12 mouse cellular contexts compared by ENCODE assay signal in genomic region chr1:88284228-88284945, GRCm38 (mm10). TPM values are rescaled to one million over a fixed set of nuclear protein-coding genes. Genes with fewer than 3 reads are reported as not detected.
DNase-seq lines count a peak whose midpoint lies in the region; ATAC-seq and TF ChIP-seq lines count a peak whose summit lies in the region.
"Had no signal": no experiment of that assay in that cellular context is flagged by ENCODE, and none has a peak within 500 bp of the region (broad histone marks: within the 10 kb centered on the region; RNA-seq: fewer than 3 reads in every experiment).

No protein-coding gene starts in this region.

- no peaks in the 10 kb centered on the region for H3K36me3 ChIP-seq in midbrain, embryonic 12.5 days
- H3K36me3 ChIP-seq in midbrain, postnatal 0 days (ENCODE audit: insufficient read depth, low read length) = no peaks in the 10 kb centered on the region
- no peaks in the 10 kb centered on the region for H3K36me3 ChIP-seq in hindbrain, postnatal 0 days (ENCODE audit: insufficient read depth, low read length)

- no peaks in the 10 kb centered on the region for H3K27me3 ChIP-seq in midbrain, embryonic 12.5 days
- H3K27me3 ChIP-seq in midbrain, postnatal 0 days (ENCODE audit: insufficient read depth, low read length) = no peaks in the 10 kb centered on the region
- no peaks in the 10 kb centered on the region for H3K27me3 ChIP-seq in hindbrain, postnatal 0 days (ENCODE audit: insufficient read depth, low read length)

- WGBS in midbrain, embryonic 12.5 days = 65% methylated on average over 10 of the region's 10 CpGs
- WGBS in midbrain, postnatal 0 days = 58% methylated on average over 10 of the region's 10 CpGs
- WGBS in hindbrain, postnatal 0 days = 62% methylated on average over 10 of the region's 10 CpGs

- H3K4me2 ChIP-seq in midbrain, embryonic 12.5 days (replicated peaks) = no peak overlapping the region
- H3K4me2 ChIP-seq in midbrain, postnatal 0 days (ENCODE audit: low read depth, low read length, poor library complexity, severe bottlenecking) = no peak overlapping the region
- H3K4me2 ChIP-seq in hindbrain, postnatal 0 days (ENCODE audit: low read depth, low read length) = no peak overlapping the region

- no peaks in the 10 kb centered on the region for H3K4me1 ChIP-seq in midbrain, embryonic 12.5 days
- H3K4me1 ChIP-seq in midbrain, postnatal 0 days (ENCODE audit: insufficient read depth, low read length) = no peaks in the 10 kb centered on the region
- H3K4me1 ChIP-seq in hindbrain, postnatal 0 days (ENCODE audit: insufficient read depth, low read length) = no peaks in the 10 kb centered on the region

- TF ChIP-seq CTCF in midbrain, postnatal 0 days (IDR thresholded peaks at IDR 0.05) = no peak
- no peak for TF ChIP-seq CTCF in hindbrain, postnatal 0 days (IDR thresholded peaks at IDR 0.05; ENCODE audit: low read depth)

- H3K9me3 ChIP-seq in midbrain, embryonic 12.5 days = peaks cover 72% of the 10 kb centered on the region
- peaks cover 72% of the 10 kb centered on the region for H3K9me3 ChIP-seq in midbrain, postnatal 0 days (ENCODE audit: low read length)
- H3K9me3 ChIP-seq in hindbrain, postnatal 0 days (ENCODE audit: low read length) = peaks cover 51% of the 10 kb centered on the region

- DNase-seq in heart, adult 11 months = peak; percentile 91
- no peak for DNase-seq in heart, postnatal 4 days
- no peak for DNase-seq in midbrain, postnatal 0 days (ENCODE audit: low spot score)
- no peak for DNase-seq in hindbrain, postnatal 0 days (ENCODE audit: low spot score)
- no peak for DNase-seq in gastrocnemius, postnatal 36 days
- no peak for DNase-seq in cerebellum, postnatal 14 days
- DNase-seq: layer of hippocampus, adult 9-11 months; lung, postnatal 36 days had no signal

- peak; percentile 28 for ATAC-seq in midbrain, embryonic 12.5 days (ENCODE audit: low FRiP score, low read depth)
- no peak for ATAC-seq in midbrain, postnatal 0 days (ENCODE audit: low FRiP score)
- ATAC-seq in hindbrain, postnatal 0 days = 0 out of 2 replicates have a peak, but pooled peaks have one; percentile 13
- peak; percentile 6; the same call in 1 of the 2 replicates for ATAC-seq in monocyte, adult 5-6 weeks (replicated peaks; ENCODE audit: insufficient number of reproducible peaks, low FRiP score, low TSS enrichment, poor library complexity, severe bottlenecking)

- intact Hi-C loops in gastrocnemius, postnatal 36 days (cut with DNase I) = no loop called here

- no peak overlapping the region for H3K27ac ChIP-seq in midbrain, embryonic 12.5 days (replicated peaks)
- no peak overlapping the region for H3K27ac ChIP-seq in midbrain, postnatal 0 days (ENCODE audit: low read depth, low read length)
- no peak overlapping the region for H3K27ac ChIP-seq in hindbrain, postnatal 0 days

- H3K4me3 ChIP-seq in midbrain, embryonic 12.5 days = no peak overlapping the region
- H3K4me3 ChIP-seq in midbrain, postnatal 0 days (ENCODE audit: low read depth, low read length) = no peak overlapping the region
- H3K4me3 ChIP-seq in hindbrain, postnatal 0 days (ENCODE audit: low read length) = no peak overlapping the region
- H3K4me3 ChIP-seq: erythroblast, embryonic 14.5 days had no signal

- no peak overlapping the region for H3K9ac ChIP-seq in midbrain, embryonic 12.5 days (replicated peaks)
- H3K9ac ChIP-seq in midbrain, postnatal 0 days (replicated peaks; ENCODE audit: low read length, poor library complexity, severe bottlenecking) = no peak overlapping the region
- H3K9ac ChIP-seq in hindbrain, postnatal 0 days (replicated peaks; ENCODE audit: low read length) = no peak overlapping the region

RNA-seq across cellular contexts. Expression of gene Trpm8, which starts 6.9 kb away (rescaled TPM):
- total RNA-seq in heart, postnatal 4 days (2021) = not detected
- polyA plus RNA-seq in midbrain, embryonic 12.5 days (2016; fragmentation: Nextera tagmentation; extraction: Ambion mirVana) = not detected in 2 replicates
- 1.2 TPM in 2 replicates for total RNA-seq in midbrain, postnatal 0 days (2014; rRNA removed)
- polyA plus RNA-seq in midbrain, postnatal 0 days (2015; fragmentation: Nextera tagmentation; extraction: Ambion mirVana) = 0.21 and 0.29 TPM in 2 replicates
- total RNA-seq in hindbrain, postnatal 0 days (2014; rRNA removed) = 0.05 and 0.14 TPM in 2 replicates
- 0.11 and 0.15 TPM in 2 replicates for polyA plus RNA-seq in hindbrain, postnatal 0 days (2015; fragmentation: Nextera tagmentation; extraction: Ambion mirVana)
- total RNA-seq in monocyte, adult 5-6 weeks (2017) = not detected in 3 replicates
- total RNA-seq in gastrocnemius, postnatal 36 days (2021) = not detected
- polyA plus RNA-seq: erythroblast, embryonic 14.5 days; heart, postnatal 0 days had no signal

RNA-seq across cellular contexts. Expression of gene Hjurp, which starts 7.0 kb away (rescaled TPM):
- 100 to 1,000 TPM in 1 of 2 experiments, 10 to 100 TPM in 1; 97.1 to 100 TPM for total RNA-seq in heart, postnatal 4 days (2021)
- polyA plus RNA-seq in midbrain, embryonic 12.5 days (2016; fragmentation: Nextera tagmentation; extraction: Ambion mirVana) = 189 and 190 TPM in 2 replicates
- total RNA-seq in midbrain, postnatal 0 days (2014; rRNA removed) = 88.0 and 96.8 TPM in 2 replicates
- 42.3 and 45.9 TPM in 2 replicates for polyA plus RNA-seq in midbrain, postnatal 0 days (2015; fragmentation: Nextera tagmentation; extraction: Ambion mirVana)
- total RNA-seq in hindbrain, postnatal 0 days (2014; rRNA removed) = 82.8 and 86.3 TPM in 2 replicates
- polyA plus RNA-seq in hindbrain, postnatal 0 days (2015; fragmentation: Nextera tagmentation; extraction: Ambion mirVana) = 47.2 and 47.7 TPM in 2 replicates
- total RNA-seq in monocyte, adult 5-6 weeks (2017) = 79.2 to 121 TPM (median 80.4 TPM) in 3 replicates
- 1 to 10 TPM; 7.3 to 8.1 TPM for total RNA-seq in gastrocnemius, postnatal 36 days (2021)

RNA-seq across cellular contexts. Expression of gene Mroh2a, which starts 57.6 kb away (rescaled TPM):
- total RNA-seq in heart, postnatal 4 days (2021) = under 1 TPM in 1 of 2 experiments, not detected in 1; 0.02 TPM
- 1.1 and 1.6 TPM in 2 replicates for polyA plus RNA-seq in midbrain, embryonic 12.5 days (2016; fragmentation: Nextera tagmentation; extraction: Ambion mirVana)
- total RNA-seq in midbrain, postnatal 0 days (2014; rRNA removed) = not detected in 2 replicates
- polyA plus RNA-seq in midbrain, postnatal 0 days (2015; fragmentation: Nextera tagmentation; extraction: Ambion mirVana) = 0.56 and 1.2 TPM in 2 replicates
- total RNA-seq in hindbrain, postnatal 0 days (2014; rRNA removed) = 0.16 TPM in 1 of 2 replicates, not detected in the other
- polyA plus RNA-seq in hindbrain, postnatal 0 days (2015; fragmentation: Nextera tagmentation; extraction: Ambion mirVana) = 0.23 and 0.55 TPM in 2 replicates
- 0.38 to 2.2 TPM (median 1.2 TPM) in 3 replicates for total RNA-seq in monocyte, adult 5-6 weeks (2017)
- total RNA-seq in gastrocnemius, postnatal 36 days (2021) = not detected
- polyA plus RNA-seq: erythroblast, embryonic 14.5 days had no signal
